Mouse (Mus musculus): ENCODE measurements at regions not wholly inside any gene's neighbourhood (a gene's known extent, or its start where the extent isn't known, plus 50 kb on each side); places are given as distances from the start of the nearest gene placed in this dataset.

DNA sequence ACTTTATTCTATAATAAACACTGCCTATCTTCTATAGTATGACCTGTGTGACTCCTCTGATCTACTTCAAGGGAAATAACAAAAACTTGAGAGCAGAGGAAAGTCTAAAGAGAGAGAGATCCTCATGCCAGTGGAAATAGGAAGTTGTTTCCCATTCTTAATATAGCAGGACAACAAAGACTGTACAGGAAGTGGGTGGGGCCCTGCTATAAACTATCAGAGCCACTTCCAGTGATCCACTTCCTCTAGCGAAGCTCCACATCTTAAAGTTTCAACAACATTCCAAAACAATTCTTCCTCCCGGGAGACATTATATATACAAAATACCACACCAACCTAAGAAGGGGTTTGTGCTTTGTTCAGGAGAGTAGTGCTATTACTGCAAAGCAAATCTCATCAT is 339.7 kb downstream of the Elavl2 start:
- intact Hi-C loops (cut with DNase I) = no loop called here
- no peak for DNase-seq (ENCODE audit: low spot score)

DNA sequence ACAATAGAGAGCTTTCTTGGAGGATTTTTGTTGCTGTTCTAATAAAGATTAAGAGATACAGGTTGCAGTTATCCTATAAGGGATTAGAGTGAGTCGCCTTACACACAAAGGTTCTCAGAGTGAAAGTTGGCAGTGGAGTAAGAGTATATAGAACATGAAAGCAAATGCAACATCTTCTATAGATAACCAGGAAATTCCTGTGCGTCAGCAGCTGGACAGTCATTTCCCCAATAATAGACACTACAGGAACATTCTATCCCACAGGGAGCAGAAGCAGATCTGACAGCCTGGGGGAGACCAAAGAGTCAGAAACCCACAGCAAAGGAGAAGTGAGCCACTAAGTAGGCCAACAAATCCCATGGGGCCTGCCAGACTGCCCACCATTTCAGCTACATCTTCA is 348.7 kb downstream of the Elavl2 start:
- intact Hi-C loops (cut with DNase I) = no loop called here
- DNase-seq (ENCODE audit: low spot score) = no peak

- intact Hi-C loops (cut with DNase I) = no loop called here
- no peak for DNase-seq (ENCODE audit: low spot score)
These were observed 371.1 kb downstream of the Elavl2 start for GRCm38 (mm10) chr4:91029462-91029861.

- intact Hi-C loops (cut with DNase I) = no loop called here
- DNase-seq (ENCODE audit: low spot score) = no peak
These were observed 372.5 kb downstream of the Elavl2 start for GRCm38 (mm10) chr4:91028013-91028626.

DNA sequence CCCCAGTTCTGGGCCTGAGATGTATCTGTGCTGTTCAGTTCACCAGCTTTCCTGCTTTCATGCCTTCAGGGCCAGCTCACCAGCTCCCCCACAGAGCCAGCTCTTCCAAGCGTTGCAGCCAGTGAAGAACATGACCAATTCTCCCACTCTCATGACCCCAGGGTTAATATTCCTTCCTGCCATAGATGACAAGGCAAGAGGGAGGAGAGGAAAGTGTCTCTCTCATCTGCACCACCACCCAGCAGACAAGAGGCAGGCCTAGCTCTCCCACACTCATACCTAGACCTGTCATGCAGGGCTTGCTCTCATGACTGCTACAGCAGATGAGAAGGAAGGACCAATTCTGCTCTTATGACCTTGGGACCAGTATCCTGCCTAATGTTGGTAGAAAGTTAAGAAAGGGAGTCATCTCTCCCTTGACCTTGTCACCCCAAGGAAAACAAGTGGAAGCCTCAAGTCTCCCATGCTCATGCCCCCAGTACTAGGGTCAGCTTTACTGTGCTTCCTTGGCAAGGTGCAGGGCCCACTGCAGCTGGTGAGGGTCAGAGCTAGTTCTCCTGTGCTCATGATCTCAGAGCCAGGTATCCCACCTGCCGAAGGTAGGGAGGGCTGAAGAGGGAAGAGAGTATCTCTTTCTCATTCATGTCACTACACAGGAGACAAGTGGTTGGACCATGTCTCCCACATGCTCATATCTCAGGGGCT is 404.0 kb downstream of the Elavl2 start:
- no peak for DNase-seq (ENCODE audit: low spot score)
- intact Hi-C loops (cut with DNase I) = no loop called here

GRCm38 (mm10) chr4:90964658-90965057 is 435.9 kb downstream of the Elavl2 start:
- DNase-seq (ENCODE audit: low spot score) = no peak
- intact Hi-C loops (cut with DNase I) = no loop called here

- intact Hi-C loops (cut with DNase I) = no loop called here
- DNase-seq (ENCODE audit: low spot score) = no peak
These were observed 456.7 kb downstream of the Elavl2 start for GRCm38 (mm10) chr4:90943687-90944385.

DNA sequence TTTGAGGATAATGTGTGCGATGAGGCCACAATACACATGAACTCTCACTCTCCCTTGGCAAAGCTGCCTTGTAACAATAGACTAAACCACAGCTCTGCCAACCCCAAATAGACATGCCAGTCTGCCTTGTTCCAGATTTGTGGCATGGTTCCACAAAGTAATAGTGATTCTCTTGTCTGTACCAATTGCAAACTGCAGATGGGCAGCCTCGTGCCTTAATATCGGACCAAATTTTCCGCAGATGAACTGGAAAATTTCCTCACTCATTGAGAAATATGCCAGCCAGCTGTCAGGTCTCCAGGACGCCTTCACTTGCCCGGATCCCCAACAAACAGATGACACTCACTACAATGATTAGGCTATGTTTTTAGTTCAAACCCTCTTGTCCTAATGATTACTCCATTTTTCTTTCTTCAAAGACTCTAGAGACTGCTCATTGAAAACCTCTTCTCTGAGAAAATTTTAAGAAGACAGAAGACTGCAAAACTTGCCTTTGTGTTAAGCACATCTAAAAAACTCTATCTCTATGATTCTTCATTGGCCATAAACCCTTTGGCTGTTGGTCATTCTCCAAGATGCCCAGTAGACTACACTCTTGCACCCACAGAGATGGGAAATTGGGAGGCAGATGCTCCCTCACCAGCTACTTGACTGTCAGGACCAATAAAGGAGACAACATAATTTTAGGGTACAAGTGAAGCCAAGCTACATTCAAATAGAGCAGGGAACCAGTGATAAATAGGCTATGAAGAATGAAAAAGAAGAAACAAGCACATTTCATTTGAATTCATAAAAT is 483.1 kb downstream of the Elavl2 start:
- DNase-seq (ENCODE audit: low spot score) = no peak
- intact Hi-C loops (cut with DNase I) = no loop called here

- intact Hi-C loops (cut with DNase I) = no loop called here
These were observed 494.3 kb downstream of the Elavl2 start for GRCm38 (mm10) chr4:90906311-90906710.

DNA sequence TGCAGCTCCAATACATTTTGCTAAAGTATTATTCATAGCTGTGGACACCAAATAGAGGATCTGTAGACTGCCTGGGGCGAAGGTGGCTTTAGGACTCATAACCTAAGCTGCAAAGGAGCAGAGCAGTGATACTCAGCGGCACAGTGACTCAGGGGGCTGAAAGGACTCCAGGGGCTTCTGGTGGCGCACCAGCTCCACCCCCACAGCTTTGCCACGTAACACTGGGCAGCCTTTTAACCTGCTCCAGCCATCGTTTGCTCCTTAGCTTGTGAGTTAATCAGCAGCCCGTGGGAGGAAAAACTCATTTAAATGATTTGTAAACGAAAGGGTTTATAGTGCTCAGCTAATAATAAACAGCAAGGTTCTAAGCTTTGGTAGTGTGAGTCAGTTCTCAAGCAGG is 532.4 kb downstream of the Elavl2 start:
- no peak for DNase-seq (ENCODE audit: low spot score)
- intact Hi-C loops (cut with DNase I) = no loop called here

More at GRCm38 (mm10) chr4:90906311-90906710, 494.3 kb downstream of the Elavl2 start:
- DNase-seq (ENCODE audit: low spot score) = no peak

GRCm38 (mm10) chr4:90860854-90861253 is 539.7 kb downstream of the Elavl2 start:
- intact Hi-C loops (cut with DNase I) = no loop called here
- no peak for DNase-seq (ENCODE audit: low spot score)

DNA sequence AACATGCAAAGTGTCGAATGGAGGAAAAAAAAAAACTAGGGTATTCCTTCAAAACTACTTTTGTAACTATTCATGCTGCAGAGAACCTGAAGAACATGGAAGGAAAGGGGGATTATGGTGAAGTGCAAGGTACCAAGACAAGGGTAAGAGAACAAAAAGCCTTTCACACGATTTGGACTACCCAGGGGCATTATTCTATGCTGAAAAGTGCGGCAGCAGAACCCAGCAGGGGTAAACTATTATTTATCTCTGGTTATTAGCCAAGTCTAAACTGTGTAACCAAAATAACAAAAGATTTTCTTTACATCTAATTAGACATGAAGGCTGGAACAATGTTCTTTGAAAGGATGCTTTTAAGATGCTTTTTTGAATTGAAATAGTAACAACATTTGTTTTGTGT is 560.8 kb downstream of the Elavl2 start:
- intact Hi-C loops (cut with DNase I) = no loop called here
- no peak for DNase-seq (ENCODE audit: low spot score)

- no peak for DNase-seq (ENCODE audit: low spot score)
- intact Hi-C loops (cut with DNase I) = no loop called here
These were observed 580.5 kb downstream of the Zfp352 start for GRCm38 (mm10) chr4:90799078-90799477.

DNA sequence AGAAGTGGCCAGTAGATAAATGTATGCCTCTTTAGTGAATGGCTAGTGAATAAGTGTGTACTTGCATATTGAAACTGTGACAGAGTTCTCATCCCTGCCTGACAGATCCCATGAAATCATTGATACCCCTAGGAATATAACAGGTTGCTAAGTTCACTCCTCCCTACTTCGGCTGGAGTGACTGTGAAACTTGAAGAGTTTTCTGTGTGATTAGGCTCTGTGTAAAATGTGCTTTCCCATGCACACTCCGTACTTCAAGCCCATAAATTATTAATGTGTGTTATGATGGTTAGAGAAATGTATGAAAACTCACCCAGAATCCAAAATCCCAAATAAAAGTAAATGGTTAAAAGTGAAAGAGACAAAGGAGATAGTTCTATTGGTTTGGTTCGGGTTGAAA is 580.0 kb downstream of the Zfp352 start:
- intact Hi-C loops (cut with DNase I) = no loop called here
- DNase-seq (ENCODE audit: low spot score) = no peak

- intact Hi-C loops (cut with DNase I) = no loop called here
- no peak for DNase-seq (ENCODE audit: low spot score)
These were observed 578.9 kb downstream of the Zfp352 start for GRCm38 (mm10) chr4:90797472-90797871.

Measured in heart, postnatal 25 days (tissue).